Mouse (Mus musculus) C2C12 (cell line): Measurements from ENCODE around the gene Nol9.

Source experiments
- CTCF ChIP-seq: IDR thresholded peaks from one replicate; pipeline ENCODE4 v1.5.1; 2011; ENCODE audit not compliant: control insufficient read depth, insufficient read depth, insufficient read length
- FOSL1 ChIP-seq: IDR thresholded peaks from one replicate; pipeline ENCODE4 v1.8.0; 2011; ENCODE audit warnings: mild to moderate bottlenecking, low read length; ENCODE audit not compliant: poor library complexity, insufficient read depth, severe bottlenecking
- MAX ChIP-seq: IDR thresholded peaks from one replicate; pipeline ENCODE4 v1.6.1; 2011; ENCODE audit warnings: mild to moderate bottlenecking, control low read depth
- MYOG ChIP-seq: IDR thresholded peaks from one replicate; pipeline ENCODE4 v1.6.1; 2011; ENCODE audit not compliant: control insufficient read depth, insufficient read length; ENCODE audit errors: extremely low read depth
- USF1 ChIP-seq: IDR thresholded peaks from one replicate; pipeline ENCODE4 v1.6.1; 2011; ENCODE audit warnings: low read depth, mild to moderate bottlenecking, control low read depth, moderate library complexity

DNA sequence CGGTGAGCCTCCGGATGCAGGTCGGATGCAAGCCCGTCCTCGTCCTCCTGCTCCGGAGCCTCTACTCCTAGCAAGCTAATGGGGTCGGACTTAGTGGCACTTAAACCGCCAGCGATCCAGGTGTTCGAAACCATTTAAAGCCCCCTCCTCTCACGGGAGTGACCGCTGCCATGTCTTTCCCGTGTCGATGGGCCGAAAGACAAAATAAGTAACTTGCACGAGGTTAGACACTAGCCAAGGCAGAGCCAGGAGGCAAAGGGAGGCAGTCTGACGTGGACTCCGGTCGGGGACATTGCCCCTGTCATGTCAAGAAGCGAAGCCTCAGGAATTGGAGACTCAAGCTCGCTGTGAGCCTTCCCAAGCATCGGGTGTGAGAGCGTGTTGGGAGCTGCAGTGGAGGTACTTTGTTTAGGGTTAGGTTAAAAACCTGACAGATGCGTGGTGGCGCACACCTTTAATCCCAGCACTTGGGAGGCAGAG is 750 bp downstream of the Nol9 start:
- TF ChIP-seq CTCF: no peak
- TF ChIP-seq MYOG: no peak
- TF ChIP-seq MAX: no peak
- no peak for TF ChIP-seq USF1
- TF ChIP-seq FOSL1: no peak
